Mouse (Mus musculus) brown adipose tissue, adult 24 weeks (tissue): ENCODE results near the gene Cep68. TPM values are rescaled to one million over a fixed set of nuclear protein-coding genes. Genes with fewer than 3 reads are reported as not detected.

Source experiments
- H3K27ac ChIP-seq: fragments of 200-500 bp; replicated peaks from 2 replicates; pipeline ENCODE4 v1.5.1; 2012; ENCODE audit warnings: low read depth, mild to moderate bottlenecking, low read length
- H3K4me1 ChIP-seq: fragments of 200-500 bp; 2 replicates; pipeline ENCODE4 v1.6.1; 2012; ENCODE audit warnings: low read length, mixed read lengths; ENCODE audit not compliant: control insufficient read depth, insufficient read depth, insufficient read length
- H3K4me3 ChIP-seq: fragments of 200-500 bp; 2 replicates; pipeline ENCODE4 v1.5.1; 2012; ENCODE audit warnings: low read depth, mild to moderate bottlenecking, low read length, moderate library complexity; ENCODE audit not compliant: insufficient read depth
- polyA plus RNA-seq: library from polyadenylated mRNA; stranded (reverse); fragments of >200 nt; gene quantifications from 2 replicates; pipeline ENCODE4 v1.2.4, GENCODE M21; 2012; ENCODE audit not compliant: missing spikeins, insufficient read depth, insufficient read length

The Cep68 gene
- polyA plus RNA-seq: 12.9 and 14.2 TPM in 2 replicates

DNA sequence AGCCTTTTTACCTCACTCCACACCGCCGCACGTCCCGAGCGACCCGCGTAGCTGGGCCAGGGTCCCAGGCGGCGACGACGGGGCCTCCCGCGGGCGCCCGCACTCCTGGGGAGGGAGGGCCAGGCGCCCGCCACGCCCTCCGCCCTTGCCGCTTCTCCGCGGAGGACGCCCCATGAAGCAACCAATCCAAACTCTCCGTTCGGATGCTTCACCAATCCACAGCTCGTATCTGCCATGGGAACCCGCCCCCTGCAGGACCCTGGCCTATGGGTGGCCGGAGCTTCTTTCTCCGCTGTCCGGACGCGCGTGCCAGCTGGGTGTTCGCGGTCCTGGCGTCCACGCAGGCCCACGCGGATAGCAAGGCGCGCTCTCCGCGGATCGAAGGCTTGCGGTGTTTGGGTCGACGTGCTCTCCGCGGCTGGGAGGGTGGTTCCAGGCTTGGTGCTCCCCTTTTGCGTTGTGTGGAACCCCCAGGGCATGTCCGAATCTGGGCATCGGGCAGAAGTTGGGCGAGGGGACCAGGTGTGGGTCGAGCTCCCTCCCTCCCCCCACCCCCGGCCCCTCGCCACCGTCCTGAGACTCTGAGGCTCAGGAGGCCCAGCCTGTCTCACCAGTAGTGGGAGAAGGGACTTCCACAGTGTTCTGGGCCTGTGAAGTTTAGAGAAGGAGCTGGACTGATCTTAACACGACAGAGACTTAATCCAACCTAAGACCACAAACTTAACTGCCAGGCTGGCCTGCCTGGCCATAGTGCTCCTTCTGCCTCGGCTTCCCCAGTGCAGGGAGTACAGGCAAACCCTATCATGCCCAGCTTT, at the start of gene Cep68:
Gene Cep68, minus strand, starts transcription at position 134 of the 815 bp plus-strand sequence.
- peak within 1 kb of the TSS; percentile 65 for H3K27ac ChIP-seq
- H3K4me3 ChIP-seq: peak within 1 kb of the TSS; percentile 85
- peaks cover 12% of the 10 kb centered on the region for H3K4me1 ChIP-seq

GRCm38 (mm10) chr11:20284463-20284862, 35.2 kb upstream of the Cep68 start:
- H3K4me3 ChIP-seq: no peak overlapping the region
- no peak overlapping the region for H3K27ac ChIP-seq
- no peaks in the 10 kb centered on the region for H3K4me1 ChIP-seq

DNA sequence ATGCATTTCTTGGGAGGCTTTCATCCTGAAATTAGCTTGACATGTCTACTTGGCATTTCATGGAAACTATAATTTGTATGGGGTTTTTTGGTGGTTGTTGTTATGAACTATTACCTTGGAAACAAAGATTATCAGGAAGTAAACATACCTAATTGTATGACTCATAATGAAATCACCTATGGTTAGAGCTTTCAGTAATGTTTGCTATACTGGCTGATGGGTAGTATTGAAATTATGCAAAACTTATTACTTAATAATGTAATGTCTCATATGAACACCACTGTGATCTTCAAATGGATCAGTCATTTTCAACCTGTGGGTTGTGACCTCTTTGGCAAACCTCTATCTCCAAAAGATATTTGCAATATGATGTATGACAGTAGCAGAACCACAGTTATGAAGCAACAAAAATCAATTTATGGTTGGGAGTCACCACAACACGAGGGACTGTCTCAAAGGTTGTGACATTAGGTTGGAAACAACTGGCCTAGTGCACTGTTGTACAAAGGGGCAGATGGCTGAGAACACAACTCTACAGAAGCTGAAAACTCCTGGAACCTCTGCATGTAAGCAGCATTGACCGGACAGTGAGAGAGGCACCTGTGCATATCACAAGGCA, 33.5 kb upstream of the Cep68 start:
- Histone ChIP-seq H3K27ac (no peak overlapping the region), H3K4me1 (no peaks in the 10 kb centered on the region), H3K4me3 (no peak overlapping the region)

- H3K27ac ChIP-seq: no peak overlapping the region
- no peak overlapping the region for H3K4me3 ChIP-seq
- H3K4me1 ChIP-seq: no peaks in the 10 kb centered on the region
Measured at GRCm38 (mm10) chr11:20280982-20281381, 31.8 kb upstream of the Cep68 start.

DNA sequence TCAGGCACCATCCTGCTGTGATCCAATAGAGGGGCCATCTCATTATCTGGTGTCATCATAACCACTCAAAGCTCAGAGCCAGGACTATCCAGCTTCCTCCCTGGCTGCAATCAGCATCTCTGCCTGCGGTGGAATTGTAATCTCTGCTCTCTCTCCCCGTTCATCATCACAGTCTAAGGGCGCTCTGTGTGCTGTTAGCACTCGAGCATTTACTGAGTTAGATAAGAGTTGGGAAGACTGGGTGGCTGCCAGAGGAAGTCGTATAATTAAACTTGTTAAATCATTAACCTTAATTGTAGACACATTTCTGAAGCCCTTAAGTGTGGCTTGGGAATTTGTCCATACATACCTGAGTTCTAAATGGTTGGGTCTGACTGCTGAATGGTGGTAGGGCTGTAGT, 29.5 kb upstream of the Cep68 start:
- no peak overlapping the region for H3K27ac ChIP-seq
- no peak overlapping the region for H3K4me3 ChIP-seq
- H3K4me1 ChIP-seq: no peaks in the 10 kb centered on the region

DNA sequence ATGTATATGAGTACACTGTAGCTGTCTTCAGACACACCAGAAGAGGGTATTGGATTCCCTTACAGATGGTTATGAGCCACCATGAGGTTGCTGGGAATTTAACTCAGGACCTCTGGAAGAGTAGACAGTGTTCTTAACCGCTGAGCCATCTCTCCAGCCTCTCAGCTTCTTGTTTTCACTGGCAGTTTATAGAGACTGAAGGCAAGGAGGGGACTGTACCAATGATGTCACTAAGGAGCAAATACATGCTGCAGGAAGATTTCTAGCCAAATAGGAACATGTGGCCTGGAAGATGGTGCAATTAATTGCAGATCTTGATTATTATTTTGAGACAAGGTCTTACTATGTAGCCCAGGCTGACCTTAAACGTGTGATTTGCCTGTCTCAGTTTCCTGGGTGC, 27.9 kb upstream of the Cep68 start:
- Histone ChIP-seq H3K4me1 (no peaks in the 10 kb centered on the region), H3K27ac (no peak overlapping the region), H3K4me3 (no peak overlapping the region)

- Histone ChIP-seq H3K27ac (no peak overlapping the region), H3K4me3 (no peak overlapping the region), H3K4me1 (no peaks in the 10 kb centered on the region)
Measured at GRCm38 (mm10) chr11:20275974-20276373, 26.7 kb upstream of the Cep68 start.

- Histone ChIP-seq H3K4me3 (no peak overlapping the region), H3K27ac (no peak overlapping the region), H3K4me1 (no peaks in the 10 kb centered on the region)
Measured at GRCm38 (mm10) chr11:20269885-20270284, 20.7 kb upstream of the Cep68 start.

DNA sequence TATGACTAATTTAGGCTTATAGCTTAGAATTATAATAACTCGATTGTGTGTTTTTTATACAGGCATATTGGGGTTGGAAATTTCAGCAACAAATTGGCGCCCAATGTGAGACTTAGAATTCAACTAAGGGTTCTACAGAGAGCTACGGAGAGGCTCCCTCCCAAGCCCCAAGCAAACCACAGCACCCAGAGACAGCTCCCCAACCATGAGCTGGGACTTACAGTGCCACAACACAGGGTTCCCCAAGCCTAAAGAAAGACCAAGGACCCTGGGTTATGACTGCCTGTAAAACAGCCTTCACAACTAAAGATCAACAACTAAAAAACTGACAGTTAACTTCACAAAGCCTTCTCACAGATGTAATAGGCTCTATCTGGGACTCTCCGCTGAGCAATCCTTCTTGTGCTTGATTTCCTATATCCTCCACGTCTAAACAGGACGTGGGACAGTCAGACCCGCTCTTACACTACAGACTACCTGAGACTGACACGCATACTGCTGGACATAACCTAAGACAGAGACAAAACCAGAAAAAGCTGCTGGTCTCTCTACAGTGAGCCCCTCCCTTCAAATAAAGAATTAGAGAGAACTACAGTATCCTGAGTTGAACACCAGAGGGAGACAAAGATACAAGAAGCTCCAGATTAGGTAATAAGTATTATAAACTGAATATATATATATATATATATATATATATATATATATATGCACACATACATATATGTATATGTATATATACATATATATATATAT, 13.6 kb upstream of the Cep68 start:
- no peak overlapping the region for H3K4me3 ChIP-seq

GRCm38 (mm10) chr11:20254791-20255190, 5.6 kb upstream of the Cep68 start:
- Histone ChIP-seq H3K27ac (no peak overlapping the region), H3K4me3 (no peak overlapping the region), H3K4me1 (no peaks in the 10 kb centered on the region)

More for the DNA sequence above, 13.6 kb upstream of the Cep68 start:
- Histone ChIP-seq H3K4me1 (peaks cover 2% of the 10 kb centered on the region; the same call in 1 of the 2 replicates), H3K27ac (no peak overlapping the region)

DNA sequence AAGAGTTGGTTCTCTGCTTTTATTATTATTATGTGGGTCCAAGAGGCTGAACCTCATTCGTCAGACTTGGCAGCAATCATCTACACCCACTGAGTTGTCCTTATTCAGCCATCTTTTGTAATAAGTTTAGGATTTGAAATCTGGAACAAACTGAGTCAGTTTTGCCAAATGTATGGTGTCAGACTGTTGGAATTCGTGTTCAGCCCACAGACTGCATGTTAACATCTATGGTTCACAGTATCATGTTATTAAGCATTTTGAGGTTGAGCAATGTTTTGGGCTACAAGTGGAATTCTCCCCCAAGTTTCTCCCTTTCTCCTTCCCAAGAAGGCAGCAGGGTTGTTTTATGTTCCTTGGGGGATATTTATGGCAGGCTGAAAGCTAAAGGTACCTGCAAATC, 3.9 kb upstream of the Cep68 start:
- Histone ChIP-seq H3K27ac (no peak overlapping the region), H3K4me1 (no peaks in the 10 kb centered on the region)

GRCm38 (mm10) chr11:20250476-20251178, 1.4 kb upstream of the Cep68 start:
- Histone ChIP-seq H3K4me1 (peaks cover 10% of the 10 kb centered on the region), H3K4me3 (no peak overlapping the region), H3K27ac (no peak overlapping the region)

More for the DNA sequence above, 3.9 kb upstream of the Cep68 start:
- H3K4me3 ChIP-seq: no peak overlapping the region

DNA sequence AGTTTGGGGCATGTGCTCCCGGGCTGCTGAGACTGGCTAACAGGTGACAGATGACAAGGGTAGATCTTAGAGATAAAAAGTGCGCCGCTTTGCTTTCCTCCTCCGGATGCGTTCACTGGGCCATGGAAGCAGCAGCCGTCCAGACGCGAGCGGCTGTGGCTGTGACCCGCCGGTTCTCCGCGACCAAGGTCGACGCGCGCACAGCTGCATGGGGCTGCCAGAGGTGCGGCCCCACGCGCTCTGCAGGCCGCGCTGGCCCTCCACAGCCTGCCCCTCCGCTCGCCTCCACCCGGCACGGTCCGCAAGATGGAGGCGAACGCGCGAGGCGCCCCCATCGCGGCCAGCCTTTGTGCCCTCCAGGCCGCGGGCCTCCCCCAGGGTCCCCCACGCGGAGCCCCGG, 389 bp downstream of the Cep68 start:
- peak overlapping the region; percentile 65 for H3K27ac ChIP-seq
- H3K4me3 ChIP-seq: peak overlapping the region; percentile 85
- peaks cover 12% of the 10 kb centered on the region for H3K4me1 ChIP-seq

DNA sequence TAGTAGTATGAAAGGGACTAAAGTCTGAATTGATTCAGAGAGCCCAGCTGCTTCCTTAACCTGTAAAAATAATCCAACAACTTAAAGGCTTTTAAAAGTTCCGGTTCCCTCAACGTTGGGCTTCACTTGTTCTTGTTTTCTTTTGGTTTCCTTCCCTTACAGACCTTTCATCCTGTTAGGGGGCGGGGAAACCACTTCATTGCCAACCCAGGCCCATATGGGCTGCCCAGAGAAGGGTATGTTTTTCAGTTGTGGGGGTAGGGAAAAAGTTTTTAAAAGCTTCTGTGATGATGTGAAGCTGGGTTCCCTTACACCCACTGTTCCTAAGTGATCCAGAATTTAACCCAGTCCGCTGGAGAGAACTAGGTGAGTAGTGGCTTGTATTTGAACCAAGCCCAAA, 952 bp downstream of the Cep68 start:
- H3K27ac ChIP-seq: peak overlapping the region; percentile 25; the same call in 1 of the 2 replicates
- peaks cover 13% of the 10 kb centered on the region for H3K4me1 ChIP-seq
- H3K4me3 ChIP-seq: peak overlapping the region; percentile 85
